Mouse (Mus musculus) liver, embryonic 13.5 days (tissue): ENCODE results near the gene Gm11273. TPM values are rescaled to one million over a fixed set of nuclear protein-coding genes. Genes with fewer than 3 reads are reported as not detected.
"Not testable (repeated sequence)": the region's sequence is repeated elsewhere in the genome, so short reads cannot be mapped to it uniquely, and the experiment has no call there.

Experiments
- ATAC-seq: fragments of 200-750 bp; cut with Nextera tagmentation; 2 replicates; pipeline ENCODE4 v1.8.0; 2017; ENCODE audit warnings: low read depth, mild to moderate bottlenecking, moderate number of reproducible peaks, moderate library complexity
- DNase-seq: peaks from one replicate; pipeline ENCODE4 v3.0.0; 2022
- H3K27ac ChIP-seq: fragments of 300-500 bp; sonication (generic); 2 replicates; pipeline ENCODE4 v1.5.1; 2015; ENCODE audit warnings: moderate library complexity, mild to moderate bottlenecking, inconsistent platforms
- H3K27me3 ChIP-seq: fragments of 300-500 bp; sonication (generic); 2 replicates; pipeline ENCODE4 v1.6.1; 2015; ENCODE audit warnings: mild to moderate bottlenecking, inconsistent platforms
- H3K36me3 ChIP-seq: fragments of 300-500 bp; sonication (generic); 2 replicates; pipeline ENCODE4 v1.6.1; 2015; ENCODE audit warnings: mild to moderate bottlenecking, inconsistent platforms
- H3K4me1 ChIP-seq: fragments of 300-500 bp; sonication (generic); replicated peaks from 2 replicates; pipeline ENCODE4 v1.6.1; 2015; ENCODE audit warnings: inconsistent platforms
- H3K4me2 ChIP-seq: fragments of 300-500 bp; sonication (generic); 2 replicates; pipeline ENCODE4 v1.6.1; 2015; ENCODE audit warnings: inconsistent platforms, mild to moderate bottlenecking, moderate library complexity
- H3K4me3 ChIP-seq: fragments of 300-500 bp; sonication (generic); replicated peaks from 2 replicates; pipeline ENCODE4 v1.5.1; 2015; ENCODE audit warnings: mild to moderate bottlenecking, inconsistent platforms
- H3K9ac ChIP-seq: fragments of 300-500 bp; sonication (generic); 2 replicates; pipeline ENCODE4 v1.6.1; 2015; ENCODE audit warnings: mild to moderate bottlenecking, inconsistent platforms
- H3K9me3 ChIP-seq: fragments of 300-500 bp; sonication (generic); replicated peaks from 2 replicates; pipeline ENCODE4 v1.6.1; 2016; ENCODE audit warnings: inconsistent platforms
- WGBS: fragments of 180-500 bp; shearing (Covaris S2); methylation state at CpG from one replicate; pipeline ENCODE4 v1.1.7; 2015; ENCODE audit not compliant: insufficient replicate concordance; 5-methylcytosine and 5-hydroxymethylcytosine counted together
- polyA plus RNA-seq: library from polyadenylated mRNA; unstranded; fragments of >200 nt; fragmentation: Nextera tagmentation; extraction: Ambion mirVana; gene quantifications from 2 replicates; pipeline ENCODE4 v1.2.1, GENCODE M21; 2015

The Gm11273 gene
- 6.6 and 7.4 TPM in 2 replicates for polyA plus RNA-seq

GRCm38 (mm10) chr13:21501182-21501581 is at the start of gene Gm11273:
Gene Gm11273 (minus strand): TSS chr13:21501418.
- H3K27me3 ChIP-seq, H3K27ac ChIP-seq, H3K4me1 ChIP-seq, ATAC-seq, H3K9ac ChIP-seq, H3K9me3 ChIP-seq, H3K4me3 ChIP-seq, H3K4me2 ChIP-seq, H3K36me3 ChIP-seq, DNase-seq: not testable (repeated sequence)
- WGBS, result 82% methylated on average over 17 of the region's 17 CpGs

DNA sequence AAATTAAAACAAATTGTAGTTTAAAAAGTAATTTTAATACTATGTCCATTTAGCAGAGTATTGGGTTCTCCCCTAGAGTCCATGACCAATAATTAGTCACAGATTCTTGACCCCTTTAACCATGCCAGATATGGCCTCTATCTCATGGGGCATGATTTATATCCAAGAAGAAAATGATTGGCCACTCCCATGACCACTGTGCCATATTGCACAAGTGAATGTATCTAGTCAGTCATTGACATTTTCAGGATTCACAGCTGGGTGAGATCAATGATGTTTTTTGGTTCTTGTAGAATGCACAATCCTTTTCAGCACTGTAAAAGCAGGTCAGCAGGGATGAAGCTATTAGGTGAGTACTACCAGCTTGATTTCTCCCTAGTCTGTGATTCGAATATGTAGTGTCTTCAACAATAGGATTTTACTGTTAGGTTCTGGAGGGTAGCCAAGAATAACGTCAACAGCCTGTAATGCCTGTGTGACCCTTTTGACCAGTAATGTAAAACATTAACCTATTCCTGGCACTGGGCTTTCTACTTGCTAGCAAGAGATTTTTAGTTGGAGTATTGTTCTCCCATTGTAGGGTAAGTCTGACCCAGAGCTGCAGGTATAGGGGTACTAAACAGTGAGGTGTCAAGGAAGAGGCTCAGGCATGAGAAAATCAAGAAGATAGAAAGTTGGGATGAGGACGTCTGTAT is 49.3 kb upstream of the Gm11273 start:
- H3K4me1 ChIP-seq, result no peaks in the 10 kb centered on the region
- ATAC-seq (peak; percentile 45; the same call in 1 of the 2 replicates), DNase-seq (no peak)
- H3K4me3 ChIP-seq, result no peak overlapping the region
- H3K36me3 ChIP-seq, result no peaks in the 10 kb centered on the region
- no peak overlapping the region for H3K4me2 ChIP-seq
- H3K9me3 ChIP-seq, result no peaks in the 10 kb centered on the region
- 39% methylated on average over 3 of the region's 3 CpGs for WGBS
- H3K27ac ChIP-seq, result no peak overlapping the region
- no peaks in the 10 kb centered on the region for H3K27me3 ChIP-seq
- H3K9ac ChIP-seq, result no peak overlapping the region

DNA sequence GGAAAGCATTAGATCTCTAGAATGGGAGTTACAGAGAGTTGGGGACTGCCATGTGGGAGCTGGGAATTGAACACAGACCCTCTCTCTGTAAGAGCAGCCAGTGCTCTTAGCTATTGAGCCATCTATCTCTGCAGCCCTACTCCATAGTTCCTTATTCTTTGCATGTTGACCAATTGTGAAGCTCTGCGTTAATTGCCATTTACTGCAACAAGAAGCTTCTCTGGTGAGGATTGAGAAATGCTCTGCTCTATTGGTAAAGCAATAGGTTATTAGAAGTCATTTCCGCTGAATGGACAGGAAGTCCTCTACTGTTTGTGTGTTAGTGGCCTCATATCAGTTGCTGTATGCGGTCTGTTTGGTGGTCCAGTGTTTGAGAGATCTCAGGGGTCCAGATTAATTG is 48.3 kb upstream of the Gm11273 start:
- no peak for ATAC-seq
- 72% methylated on average over 3 of the region's 3 CpGs for WGBS
- Histone ChIP-seq H3K4me1 (no peaks in the 10 kb centered on the region), H3K9me3 (no peaks in the 10 kb centered on the region), H3K36me3 (no peaks in the 10 kb centered on the region), H3K27ac (no peak overlapping the region), H3K4me2 (no peak overlapping the region), H3K27me3 (no peaks in the 10 kb centered on the region), H3K9ac (no peak overlapping the region), H3K4me3 (no peak overlapping the region)
- DNase-seq, result no peak

GRCm38 (mm10) chr13:21542708-21543107 is 41.5 kb upstream of the Gm11273 start, which contains the start of gene Olfr1366:
Gene Olfr1366 (minus strand): TSS chr13:21542808.
- no peak within 1 kb of the TSS for H3K27ac ChIP-seq
- no peak within 1 kb of the TSS for H3K4me2 ChIP-seq
- H3K9me3 ChIP-seq, result no peaks in the 10 kb centered on the region
- WGBS, result 37% methylated on average over 1 of the region's 1 CpGs
- H3K36me3 ChIP-seq, result no peaks in the 10 kb centered on the region
- peaks cover under 1% of the 10 kb centered on the region; the same call in 1 of the 2 replicates for H3K27me3 ChIP-seq
- no peaks in the 10 kb centered on the region for H3K4me1 ChIP-seq
- DNase-seq (no peak), ATAC-seq (no peak)
- no peak within 1 kb of the TSS for H3K4me3 ChIP-seq
- H3K9ac ChIP-seq, result no peak within 1 kb of the TSS

DNA sequence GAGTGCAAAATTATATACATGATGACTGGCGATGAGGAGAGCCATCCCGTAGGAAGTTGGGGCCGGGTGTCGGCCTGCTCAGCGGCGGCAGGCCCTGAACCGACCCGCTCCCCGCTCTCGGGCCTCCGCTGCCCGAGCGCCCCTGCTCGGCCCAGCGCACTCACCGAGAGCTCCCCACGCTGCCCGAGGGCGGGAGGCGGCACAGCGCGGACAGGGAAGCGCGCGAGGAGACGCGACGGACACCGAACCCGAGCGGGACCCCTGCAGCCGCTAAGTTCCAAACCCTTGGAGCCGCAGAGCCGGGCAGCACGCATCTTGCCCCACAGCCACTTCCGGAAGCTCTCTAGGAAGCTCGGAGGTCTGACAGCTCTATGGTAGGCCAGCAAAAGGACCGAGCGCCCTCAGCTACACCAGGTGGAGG is 29.6 kb upstream of the Gm11273 start, which contains the start of gene Zkscan8:
Gene Zkscan8 (minus strand): TSS at position 340 of the 421 bp plus-strand sequence.
- ATAC-seq (peak; percentile 97), DNase-seq (peak; percentile 82)
- peak within 1 kb of the TSS; percentile 84 for H3K9ac ChIP-seq
- peaks cover 11% of the 10 kb centered on the region for H3K36me3 ChIP-seq
- H3K27me3 ChIP-seq, result no peaks in the 10 kb centered on the region
- peak within 1 kb of the TSS; percentile 74 for H3K4me3 ChIP-seq
- H3K4me2 ChIP-seq, result peak within 1 kb of the TSS; percentile 75
- peak within 1 kb of the TSS; percentile 73 for H3K27ac ChIP-seq
- no peaks in the 10 kb centered on the region for H3K9me3 ChIP-seq
- H3K4me1 ChIP-seq, result peaks cover 15% of the 10 kb centered on the region
- WGBS, result under 1% methylated on average over 39 of the region's 39 CpGs

GRCm38 (mm10) chr13:21530136-21530535 is 28.9 kb upstream of the Gm11273 start:
- 32% methylated on average over 7 of the region's 7 CpGs for WGBS
- no peak for DNase-seq

DNA sequence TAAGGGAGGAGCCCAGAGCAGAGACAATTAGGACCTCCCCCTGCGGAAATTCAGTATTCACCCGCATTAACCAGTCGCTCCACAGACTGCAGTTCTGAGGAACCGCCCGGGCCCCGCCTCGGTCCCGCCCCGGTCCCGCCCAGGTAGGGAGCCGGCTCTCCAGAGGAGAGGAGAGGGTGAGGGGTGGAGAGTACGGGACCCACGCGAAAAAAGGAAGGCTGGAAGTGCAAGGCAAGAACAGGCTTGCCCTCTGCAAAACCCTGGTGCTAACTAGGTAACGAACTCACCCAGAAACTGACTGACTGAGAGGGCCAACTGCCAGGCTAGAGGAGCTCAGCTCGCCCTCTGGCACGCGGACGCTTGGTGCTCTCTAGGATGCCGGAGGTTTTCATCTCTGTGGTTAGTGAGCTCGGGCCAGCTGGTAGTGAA is 5.0 kb upstream of the Gm11273 start:
- DNase-seq (peak; percentile 79), ATAC-seq (peak; percentile 100)
- Histone ChIP-seq H3K27ac (peak overlapping the region; percentile 26; the same call in 1 of the 2 replicates), H3K4me1 (peaks cover 10% of the 10 kb centered on the region), H3K9ac (peak overlapping the region; percentile 69), H3K9me3 (no peaks in the 10 kb centered on the region), H3K36me3 (no peaks in the 10 kb centered on the region), H3K4me2 (peak overlapping the region; percentile 60), H3K4me3 (peak overlapping the region; percentile 67), H3K27me3 (no peaks in the 10 kb centered on the region)
- WGBS, result under 1% methylated on average over 21 of the region's 21 CpGs

More at GRCm38 (mm10) chr13:21530136-21530535, 28.9 kb upstream of the Gm11273 start:
- Histone ChIP-seq H3K4me1 (peaks cover 15% of the 10 kb centered on the region), H3K27ac (no peak overlapping the region), H3K9me3 (no peaks in the 10 kb centered on the region), H3K36me3 (peaks cover 15% of the 10 kb centered on the region), H3K9ac (peak overlapping the region; percentile 30; the same call in 1 of the 2 replicates), H3K4me2 (peak overlapping the region; percentile 75), H3K27me3 (no peaks in the 10 kb centered on the region), H3K4me3 (peak overlapping the region; percentile 74)
- no peak for ATAC-seq

- no peak overlapping the region for H3K27ac ChIP-seq
- no peaks in the 10 kb centered on the region for H3K27me3 ChIP-seq
- H3K9me3 ChIP-seq, result no peaks in the 10 kb centered on the region
- H3K4me1 ChIP-seq, result peaks cover 10% of the 10 kb centered on the region
- no peak overlapping the region for H3K4me2 ChIP-seq
- ATAC-seq (no peak), DNase-seq (no peak)
- no peak overlapping the region for H3K4me3 ChIP-seq
- no peaks in the 10 kb centered on the region for H3K36me3 ChIP-seq
- WGBS, result 62% methylated on average over 5 of the region's 5 CpGs
- no peak overlapping the region for H3K9ac ChIP-seq
Measured at GRCm38 (mm10) chr13:21502296-21502695, 1.1 kb upstream of the Gm11273 start.

DNA sequence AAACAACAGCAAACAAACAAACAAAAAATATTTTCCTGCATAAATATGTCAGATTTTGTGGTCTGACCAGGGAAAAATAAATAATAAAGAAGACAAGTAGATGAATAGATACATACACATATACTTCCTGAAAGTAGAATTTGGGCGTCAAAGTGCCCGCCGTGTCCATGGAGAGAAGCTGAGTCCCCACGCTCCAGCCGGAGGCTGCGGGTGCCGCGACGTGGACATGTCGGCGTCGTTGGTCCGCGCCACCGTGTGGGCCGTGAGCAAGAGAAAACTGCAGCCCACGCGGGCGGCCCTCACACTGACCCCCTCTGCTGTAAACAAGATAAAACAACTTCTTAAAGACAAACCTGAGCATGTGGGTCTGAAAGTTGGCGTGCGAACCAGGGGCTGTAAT is 6.1 kb downstream of the Gm11273 start, which contains the start of gene AK157302:
Gene AK157302 (plus strand): TSS at position 144 of the 400 bp plus-strand sequence.
- 79% methylated on average over 21 of the region's 21 CpGs for WGBS
- ATAC-seq, result no peak
- no peaks in the 10 kb centered on the region for H3K36me3 ChIP-seq

DNA sequence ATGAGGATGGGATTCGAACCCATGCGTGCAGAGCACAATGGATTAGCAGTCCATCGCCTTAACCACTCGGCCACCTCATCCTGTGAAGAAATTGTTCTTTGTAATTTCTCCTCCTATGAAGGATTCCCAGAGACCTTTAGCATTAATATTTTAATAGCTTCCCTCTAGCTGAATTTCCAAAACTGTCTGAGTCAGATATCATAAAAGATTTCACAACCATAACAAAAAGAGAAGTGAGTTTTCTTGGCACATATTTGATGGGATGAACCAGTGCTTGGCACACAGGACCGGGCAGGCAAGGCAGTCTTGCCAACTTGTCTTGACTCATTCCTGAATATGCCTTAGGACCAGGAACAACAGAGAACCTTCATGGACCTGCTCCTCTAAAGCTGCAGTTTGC is 8.4 kb downstream of the Gm11273 start:
- DNase-seq (no peak), ATAC-seq (no peak)
- H3K36me3 ChIP-seq, result no peaks in the 10 kb centered on the region
- H3K4me1 ChIP-seq, result no peaks in the 10 kb centered on the region
- H3K9me3 ChIP-seq, result no peaks in the 10 kb centered on the region
- no peak overlapping the region for H3K27ac ChIP-seq
- no peak overlapping the region for H3K9ac ChIP-seq
- 81% methylated on average over 5 of the region's 5 CpGs for WGBS
- no peaks in the 10 kb centered on the region for H3K27me3 ChIP-seq
- no peak overlapping the region for H3K4me3 ChIP-seq
- no peak overlapping the region for H3K4me2 ChIP-seq

More for the DNA sequence above, 6.1 kb downstream of the Gm11273 start, which contains the start of gene AK157302:
- Histone ChIP-seq H3K4me3 (no peak within 1 kb of the TSS), H3K27me3 (no peaks in the 10 kb centered on the region), H3K4me1 (no peaks in the 10 kb centered on the region), H3K27ac (no peak within 1 kb of the TSS), H3K9ac (no peak within 1 kb of the TSS), H3K9me3 (no peaks in the 10 kb centered on the region), H3K4me2 (no peak within 1 kb of the TSS)
- no peak for DNase-seq

DNA sequence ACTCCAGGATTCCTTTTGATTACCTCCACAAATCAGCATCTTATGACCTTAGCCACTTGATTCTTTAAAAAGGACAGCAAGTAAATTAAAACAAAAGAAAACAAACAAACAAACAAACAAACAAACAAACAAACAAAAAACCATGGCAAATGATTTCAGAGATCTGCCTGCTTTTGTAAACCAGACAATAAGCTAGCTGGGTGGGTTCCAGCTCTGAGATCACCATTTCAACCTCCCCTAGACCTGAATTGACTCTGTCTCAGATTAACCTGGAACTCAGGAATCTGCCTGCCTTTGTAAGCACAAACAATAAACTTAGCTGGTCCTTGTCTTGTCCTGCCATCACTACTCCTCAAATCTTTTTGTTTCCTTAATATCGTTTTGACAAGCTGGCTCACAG is 14.3 kb downstream of the Gm11273 start:
- DNase-seq, result no peak
- H3K27ac ChIP-seq, result no peak overlapping the region
- no peaks in the 10 kb centered on the region for H3K36me3 ChIP-seq

More for the DNA sequence above, 14.3 kb downstream of the Gm11273 start:
- WGBS, result 65% methylated on average over 1 of the region's 1 CpGs
- ATAC-seq, result no peak
- Histone ChIP-seq H3K9me3 (no peaks in the 10 kb centered on the region), H3K4me2 (no peak overlapping the region), H3K9ac (no peak overlapping the region), H3K4me3 (no peak overlapping the region), H3K27me3 (no peaks in the 10 kb centered on the region), H3K4me1 (no peaks in the 10 kb centered on the region)
